ENCODE assay signal across 8 mouse cellular contexts in genomic region chr13:113617891-113618823, GRCm38 (mm10). TPM values are rescaled to one million over a fixed set of nuclear protein-coding genes. Genes with fewer than 3 reads are reported as not detected.
DNase-seq lines count a peak whose midpoint lies in the region; ATAC-seq lines count a peak whose summit lies in the region.

Gene Snx18, minus strand, starts transcription at chr13:113618564.

- peak within 1 kb of the TSS; percentile 92 for H3K9ac ChIP-seq in hindbrain, embryonic 14.5 days

- ATAC-seq in hindbrain, embryonic 14.5 days (ENCODE audit: low FRiP score) = peak; percentile 93

- H3K4me2 ChIP-seq in hindbrain, embryonic 14.5 days (replicated peaks) = peak within 1 kb of the TSS; percentile 93

- peaks cover 44% of the 10 kb centered on the region for H3K4me1 ChIP-seq in hindbrain, embryonic 14.5 days (replicated peaks; ENCODE audit: control insufficient read depth, insufficient read depth, low read length)

- under 1% methylated on average over 116 of the region's 119 CpGs for WGBS in hindbrain, embryonic 14.5 days

- H3K27ac ChIP-seq in hindbrain, embryonic 14.5 days = peak within 1 kb of the TSS; percentile 89

- H3K27me3 ChIP-seq in hindbrain, embryonic 14.5 days (ENCODE audit: control insufficient read depth, insufficient read depth, low read length) = no peaks in the 10 kb centered on the region

- H3K4me3 ChIP-seq in hindbrain, embryonic 14.5 days (replicated peaks; ENCODE audit: low read length) = peak within 1 kb of the TSS; percentile 76

- DNase-seq in WW6 (ENCODE audit: low read depth, low spot score) = peak; percentile 84
- DNase-seq in cerebellum, postnatal 36 days = peak; percentile 91 to 92
- DNase-seq in frontal cortex, postnatal 36 days (ENCODE audit: low spot score in 2 of 2) = peak; percentile 87 to 91
- peak; percentile 95 for DNase-seq in hindbrain, embryonic 14.5 days (ENCODE audit: low spot score)
- DNase-seq in layer of hippocampus, postnatal 36 days = peak; percentile 90 to 91
- DNase-seq in lung, postnatal 25 days (ENCODE audit: low spot score) = peak; percentile 93
- DNase-seq in retina, adult 2 months (ENCODE audit: low read depth, low spot score) = peak; percentile 81
- DNase-seq in thymus, postnatal 25 days = peak; percentile 92

- no peaks in the 10 kb centered on the region for H3K36me3 ChIP-seq in hindbrain, embryonic 14.5 days (replicated peaks; ENCODE audit: control insufficient read depth, insufficient read depth)

- H3K9me3 ChIP-seq in hindbrain, embryonic 14.5 days (ENCODE audit: control insufficient read depth, low read length) = no peaks in the 10 kb centered on the region

RNA-seq across cellular contexts. Expression of gene Snx18, which starts in this region (rescaled TPM):
- 15.8 and 16.2 TPM in 2 replicates for polyA plus RNA-seq in hindbrain, embryonic 14.5 days (2014; fragmentation: Nextera tagmentation; extraction: Ambion mirVana)
- total RNA-seq in layer of hippocampus, postnatal 36 days (2021) = 10 to 100 TPM; 21.6 to 22.7 TPM

Comparison
In these comparisons a context has a peak if more than half of its experiments do, and no peak if none do; other contexts are left out.
1. Peak in every context shown above with its lines: DNase-seq, ATAC-seq, H3K4me3 ChIP-seq and H3K27ac ChIP-seq.